Mouse (Mus musculus) heart, adult 2 months (tissue): ENCODE data around the gene Cubn. TPM values are rescaled to one million over a fixed set of nuclear protein-coding genes. Genes with fewer than 3 reads are reported as not detected.

Experiments
- DNase-seq, 2 experiments: peaks; one replicate each; pipeline ENCODE4 v3.0.0; 2021
- H3K27ac ChIP-seq: fragments of 200-600 bp; 2 replicates; pipeline ENCODE4 v1.8.1; 2022
- H3K27me3 ChIP-seq: fragments of 200-500 bp; 2 replicates; pipeline ENCODE4 v1.6.1; 2012; ENCODE audit warnings: mild to moderate bottlenecking, low read length, inconsistent platforms, mixed read lengths; ENCODE audit not compliant: control insufficient read depth, insufficient read depth
- H3K36me3 ChIP-seq: fragments of 200-500 bp; 2 replicates; pipeline ENCODE4 v1.6.1; 2012; ENCODE audit warnings: low read length, inconsistent platforms; ENCODE audit not compliant: control insufficient read depth, insufficient read depth
- H3K4me1 ChIP-seq: fragments of 200-500 bp; 2 replicates; pipeline ENCODE4 v1.6.1; 2011; ENCODE audit warnings: low read length; ENCODE audit not compliant: control insufficient read depth, insufficient read depth
- H3K4me3 ChIP-seq: fragments of 200-600 bp; 2 replicates; pipeline ENCODE4 v1.8.1; 2022
- H3K79me2 ChIP-seq: fragments of 200-500 bp; replicated peaks from 2 replicates; pipeline ENCODE4 v1.6.1; 2012; ENCODE audit warnings: mild to moderate bottlenecking, inconsistent platforms, low read length, moderate library complexity, mixed read lengths; ENCODE audit not compliant: control insufficient read depth, insufficient read depth
- H3K9ac ChIP-seq: fragments of 200-500 bp; 2 replicates; pipeline ENCODE4 v1.6.1; 2012; ENCODE audit warnings: low read depth, mild to moderate bottlenecking, control low read depth, inconsistent platforms, low read length, mixed read lengths
- CTCF ChIP-seq: fragments of 200-600 bp; IDR thresholded peaks from 2 replicates; pipeline ENCODE4 v1.8.1; 2022; ENCODE audit warnings: antibody characterized with exemption, mild to moderate bottlenecking, moderate library complexity
- EP300 ChIP-seq: fragments of 200-500 bp; IDR thresholded peaks from 2 replicates; pipeline ENCODE4 v1.6.1; 2011; ENCODE audit warnings: low read depth, low read length, control low read depth; ENCODE audit not compliant: insufficient read depth
- POLR2A ChIP-seq: fragments of 200-500 bp; IDR thresholded peaks from 2 replicates; pipeline ENCODE4 v1.6.1; 2011; ENCODE audit warnings: mild to moderate bottlenecking, low read depth, low read length, control low read depth; ENCODE audit not compliant: insufficient read depth
- WGBS: fragments of 180-500 bp; shearing (Covaris S2); methylation state at CpG from one replicate; pipeline ENCODE4 v1.1.7; 2018; 5-methylcytosine and 5-hydroxymethylcytosine counted together
- intact Hi-C: fragments of 180-260 bp; cut with DNase I; formaldehyde crosslinking; loops from one replicate; pipeline ENCODE4 v1.15.1; 2025
- polyA plus RNA-seq: library from polyadenylated mRNA; depleted of rRNA; stranded (reverse); fragments of >200 nt; gene quantifications from 2 replicates; pipeline ENCODE4 v1.2.3, GENCODE M21; 2012
- total RNA-seq, 2 experiments: library from RNA; stranded (reverse); gene quantifications; 2 replicates each; pipeline ENCODE4 v1.2.3; 2021

The Cubn gene
- total and polyA plus RNA-seq, 3 experiments, result 0.27 to 1.1 (median 0.81) TPM

DNA sequence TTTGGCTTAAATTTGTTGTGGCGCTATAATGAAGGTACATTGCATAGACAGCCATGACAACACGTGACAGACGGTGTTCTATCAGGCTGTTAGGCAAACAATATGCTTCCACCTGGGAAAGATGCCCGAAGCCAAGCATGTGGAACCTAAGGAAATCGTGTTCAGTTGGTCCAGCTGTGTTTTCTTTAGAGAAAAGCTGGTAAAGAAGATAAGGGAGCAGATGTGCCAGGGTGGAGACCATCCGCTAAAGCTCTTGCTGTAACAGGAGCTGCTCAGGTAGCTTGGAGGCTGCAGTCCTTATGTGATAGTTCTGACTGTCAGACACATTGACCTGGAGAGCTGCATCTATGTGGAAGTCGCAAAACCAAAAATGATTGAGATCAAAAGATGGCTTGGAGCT lies 7.6 kb upstream of the Cubn start:
- TF ChIP-seq EP300 (no peak), POLR2A (no peak), CTCF (no peak)
- H3K4me3 ChIP-seq, result no peak overlapping the region
- no peaks in the 10 kb centered on the region for H3K79me2 ChIP-seq
- no peaks in the 10 kb centered on the region for H3K4me1 ChIP-seq
- WGBS, result 69% methylated on average over 7 of the region's 7 CpGs
- no peak overlapping the region for H3K27ac ChIP-seq
- H3K27me3 ChIP-seq, result no peaks in the 10 kb centered on the region
- DNase-seq, result no peak
- intact Hi-C loops, result no loop called here
- H3K36me3 ChIP-seq, result no peaks in the 10 kb centered on the region
- no peak overlapping the region for H3K9ac ChIP-seq

DNA sequence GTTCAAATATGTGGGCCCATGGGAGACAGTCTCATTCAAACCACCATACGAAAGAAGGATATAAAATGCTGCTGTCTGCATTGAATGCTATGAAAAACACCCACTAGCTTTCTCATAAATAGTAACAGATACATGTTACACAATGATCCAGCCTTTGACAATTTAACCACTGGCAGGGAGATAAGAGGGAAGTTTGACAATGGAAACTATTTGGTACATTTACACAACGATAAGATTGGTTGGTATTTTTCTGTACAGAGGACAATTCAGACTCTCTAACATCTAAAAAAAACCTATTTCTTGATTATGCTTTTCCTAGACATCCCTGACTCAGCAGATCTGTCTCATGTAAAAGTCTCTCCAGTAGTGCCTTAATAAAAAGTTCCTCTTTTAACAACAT lies 4.5 kb upstream of the Cubn start:
- DNase-seq, result no peak
- Histone ChIP-seq H3K9ac (no peak overlapping the region), H3K79me2 (no peaks in the 10 kb centered on the region), H3K4me3 (no peak overlapping the region), H3K27me3 (no peaks in the 10 kb centered on the region), H3K4me1 (no peaks in the 10 kb centered on the region), H3K36me3 (no peaks in the 10 kb centered on the region), H3K27ac (no peak overlapping the region)
- WGBS, result 26% methylated on average over 2 of the region's 2 CpGs
- intact Hi-C loops, result no loop called here
- TF ChIP-seq POLR2A (no peak), CTCF (no peak), EP300 (no peak)

DNA sequence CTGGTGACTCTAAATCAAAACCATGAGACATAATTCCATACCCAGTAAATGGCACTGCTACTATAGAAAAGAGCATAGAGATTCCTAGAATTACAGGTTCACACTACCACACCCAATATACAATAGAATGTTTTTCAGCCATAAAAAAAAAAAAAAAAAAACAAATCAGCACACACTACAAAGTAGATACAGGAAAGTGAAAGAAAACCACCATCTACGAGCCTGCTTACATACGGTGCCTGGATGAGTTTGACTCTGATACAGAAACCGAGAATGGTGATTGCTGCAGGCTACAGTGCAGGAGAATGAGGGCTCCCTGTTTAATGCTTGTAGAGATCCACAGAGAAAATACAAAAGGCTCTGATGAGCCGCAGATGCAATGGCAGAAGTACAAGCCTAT lies 1.3 kb upstream of the Cubn start:
- H3K79me2 ChIP-seq, result no peaks in the 10 kb centered on the region
- no peak overlapping the region for H3K27ac ChIP-seq
- DNase-seq, result no peak
- no peaks in the 10 kb centered on the region for H3K4me1 ChIP-seq
- no peaks in the 10 kb centered on the region for H3K27me3 ChIP-seq
- no peak overlapping the region for H3K4me3 ChIP-seq
- H3K36me3 ChIP-seq, result no peaks in the 10 kb centered on the region
- no peak overlapping the region for H3K9ac ChIP-seq
- 81% methylated on average over 4 of the region's 4 CpGs for WGBS
- intact Hi-C loops, result no loop called here
- TF ChIP-seq CTCF (no peak), POLR2A (no peak), EP300 (no peak)

DNA sequence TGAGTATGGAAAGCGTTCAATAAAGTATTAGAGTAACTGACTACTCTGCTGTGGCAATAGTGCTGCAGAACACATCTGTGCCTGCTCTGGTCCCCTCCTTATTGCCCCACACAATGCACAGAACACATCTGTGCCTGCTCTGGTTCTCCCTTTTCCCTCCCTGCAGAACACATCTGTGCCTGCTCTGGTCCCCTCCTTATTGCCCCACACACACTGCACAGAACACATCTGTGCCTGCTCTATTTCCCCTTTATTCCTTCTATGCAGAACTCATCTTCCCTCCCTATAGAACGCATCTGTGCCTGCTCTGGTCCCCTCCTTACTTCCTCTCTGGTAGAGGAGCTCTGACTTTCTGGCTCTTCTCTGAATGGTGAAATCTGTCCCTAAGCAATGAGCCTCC lies 1.1 kb downstream of the Cubn start:
- H3K36me3 ChIP-seq, result no peaks in the 10 kb centered on the region
- intact Hi-C loops, result no loop called here
- no peaks in the 10 kb centered on the region for H3K4me1 ChIP-seq
- TF ChIP-seq POLR2A, result no peak
- no peak for TF ChIP-seq CTCF
- TF ChIP-seq EP300, result no peak
- H3K27me3 ChIP-seq, result no peaks in the 10 kb centered on the region
- H3K9ac ChIP-seq, result no peak overlapping the region
- no peak overlapping the region for H3K4me3 ChIP-seq
- H3K27ac ChIP-seq, result no peak overlapping the region
- no peak for DNase-seq
- 87% methylated on average over 2 of the region's 2 CpGs for WGBS
- H3K79me2 ChIP-seq, result no peaks in the 10 kb centered on the region

DNA sequence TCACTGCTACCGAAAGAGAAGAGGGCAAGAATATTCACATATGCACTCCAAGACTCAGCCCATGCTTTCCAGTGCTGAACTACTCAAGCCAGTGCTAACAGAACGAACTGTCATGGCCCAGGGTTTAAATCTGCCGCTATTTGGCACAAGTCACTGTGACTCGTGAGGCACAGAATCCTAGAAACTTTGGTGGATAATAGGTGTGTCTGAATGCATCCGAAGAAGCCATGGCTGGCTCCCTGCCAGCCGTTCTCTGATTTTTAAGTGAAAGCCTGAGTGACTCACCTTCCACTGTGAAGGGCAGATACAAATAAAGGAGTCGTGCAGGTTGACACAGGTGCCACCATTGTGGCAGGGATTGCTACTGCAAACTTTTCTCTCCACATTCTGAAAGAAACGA lies 5.1 kb downstream of the Cubn start:
- Histone ChIP-seq H3K79me2 (no peaks in the 10 kb centered on the region), H3K4me1 (no peaks in the 10 kb centered on the region), H3K4me3 (no peak overlapping the region), H3K36me3 (no peaks in the 10 kb centered on the region), H3K27me3 (no peaks in the 10 kb centered on the region), H3K27ac (no peak overlapping the region), H3K9ac (no peak overlapping the region)
- no peak for TF ChIP-seq POLR2A
- no peak for TF ChIP-seq EP300
- no peak for TF ChIP-seq CTCF
- intact Hi-C loops, result no loop called here
- 69% methylated on average over 8 of the region's 8 CpGs for WGBS
- DNase-seq, result no peak

DNA sequence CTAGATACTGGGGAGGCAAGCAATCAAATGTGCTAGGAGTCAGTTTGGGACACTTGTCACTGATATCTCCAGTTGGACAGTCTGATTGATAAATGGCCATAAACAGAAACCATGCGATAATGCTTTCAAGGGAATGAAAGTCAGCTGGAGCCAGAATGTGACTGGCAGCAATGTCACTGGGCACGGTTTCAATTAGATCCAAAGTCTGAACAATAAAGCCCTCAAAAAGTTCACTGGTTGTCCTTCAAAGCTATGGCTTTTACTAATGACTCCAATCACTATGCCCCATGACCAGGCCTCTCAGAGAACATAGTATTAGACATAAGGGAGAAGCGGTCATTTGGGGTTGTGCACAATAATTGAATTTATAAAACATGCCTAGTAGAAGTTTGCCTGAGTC lies 7.0 kb downstream of the Cubn start:
- DNase-seq, result peak in 1 of 2 experiments; percentile 21
- Histone ChIP-seq H3K27ac (no peak overlapping the region), H3K9ac (no peak overlapping the region), H3K4me3 (no peak overlapping the region), H3K4me1 (no peaks in the 10 kb centered on the region), H3K36me3 (no peaks in the 10 kb centered on the region), H3K79me2 (no peaks in the 10 kb centered on the region), H3K27me3 (no peaks in the 10 kb centered on the region)
- intact Hi-C loops, result no loop called here
- TF ChIP-seq EP300 (no peak), CTCF (no peak), POLR2A (no peak)
- WGBS, result 60% methylated on average over 3 of the region's 3 CpGs

DNA sequence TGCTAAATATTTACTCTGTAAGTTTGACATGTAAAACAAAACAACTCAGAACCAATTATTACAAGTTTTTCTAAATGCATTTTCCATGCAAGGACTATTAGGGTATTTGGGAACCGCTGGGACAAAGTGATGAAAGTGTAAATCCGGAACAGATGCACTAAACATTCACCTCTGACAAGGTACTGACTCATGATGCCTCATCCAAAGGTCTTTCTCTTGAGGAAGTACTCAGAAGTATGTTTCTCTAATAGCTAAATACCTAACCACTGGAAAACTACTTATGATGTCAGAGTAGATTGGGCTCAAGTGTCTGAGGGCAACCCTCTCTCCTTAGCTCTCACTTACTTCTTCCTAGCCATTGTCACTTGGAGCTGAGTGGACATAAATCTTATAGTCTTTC lies 10.9 kb downstream of the Cubn start:
- WGBS, result 95% methylated on average over 2 of the region's 2 CpGs
- Histone ChIP-seq H3K9ac (no peak overlapping the region), H3K79me2 (no peaks in the 10 kb centered on the region), H3K4me3 (no peak overlapping the region), H3K27ac (no peak overlapping the region), H3K27me3 (no peaks in the 10 kb centered on the region), H3K4me1 (no peaks in the 10 kb centered on the region), H3K36me3 (no peaks in the 10 kb centered on the region)
- DNase-seq, result no peak
- intact Hi-C loops, result no loop called here
- TF ChIP-seq EP300, result no peak
- TF ChIP-seq POLR2A, result no peak
- no peak for TF ChIP-seq CTCF
